Mouse (Mus musculus): ENCODE measurements around the gene Tmem132c.
A peak's percentile ranks its signal among the peaks of the same experiment; 100 is the strongest.
"Not testable (repeated sequence)": the region's sequence is repeated elsewhere in the genome, so short reads cannot be mapped to it uniquely, and the experiment has no call there.

Tmem132c gene

GRCm38 (mm10) chr5:127341158-127341557, 99.5 kb downstream of the Tmem132c start:
- DNase-seq (ENCODE audit: low read depth, low spot score): no peak

GRCm38 (mm10) chr5:127344721-127345120, 103.1 kb downstream of the Tmem132c start:
- no peak for DNase-seq (ENCODE audit: low read depth, low spot score)

GRCm38 (mm10) chr5:127346364-127346763, 104.8 kb downstream of the Tmem132c start:
- no peak for DNase-seq (ENCODE audit: low read depth, low spot score)

GRCm38 (mm10) chr5:127347053-127347748, 105.6 kb downstream of the Tmem132c start:
- no peak for DNase-seq (ENCODE audit: low read depth, low spot score)

GRCm38 (mm10) chr5:127349221-127350065, 107.8 kb downstream of the Tmem132c start:
- no peak for DNase-seq (ENCODE audit: low read depth, low spot score)

- DNase-seq (ENCODE audit: low read depth, low spot score): no peak
Observed at GRCm38 (mm10) chr5:127353002-127353401, 111.4 kb downstream of the Tmem132c start.

GRCm38 (mm10) chr5:127355836-127356235, 114.2 kb downstream of the Tmem132c start:
- no peak for DNase-seq (ENCODE audit: low read depth, low spot score)

- DNase-seq (ENCODE audit: low read depth, low spot score): not testable (repeated sequence)
Observed at GRCm38 (mm10) chr5:127357878-127358277, 116.3 kb downstream of the Tmem132c start.

GRCm38 (mm10) chr5:127361145-127361544, 119.5 kb downstream of the Tmem132c start:
- no peak for DNase-seq (ENCODE audit: low read depth, low spot score)

- DNase-seq (ENCODE audit: low read depth, low spot score): no peak
Observed at GRCm38 (mm10) chr5:127365061-127365460, 123.5 kb downstream of the Tmem132c start.

GRCm38 (mm10) chr5:127368191-127368590, 126.6 kb downstream of the Tmem132c start:
- no peak for DNase-seq (ENCODE audit: low read depth, low spot score)

GRCm38 (mm10) chr5:127369812-127370211, 128.2 kb downstream of the Tmem132c start:
- no peak for DNase-seq (ENCODE audit: low read depth, low spot score)

GRCm38 (mm10) chr5:127370503-127370902, 128.9 kb downstream of the Tmem132c start:
- peak; percentile 47 for DNase-seq (ENCODE audit: low read depth, low spot score)

GRCm38 (mm10) chr5:127374251-127374650, 132.6 kb downstream of the Tmem132c start:
- DNase-seq (ENCODE audit: low read depth, low spot score): no peak

GRCm38 (mm10) chr5:127375654-127376053, 134.0 kb downstream of the Tmem132c start:
- no peak for DNase-seq (ENCODE audit: low read depth, low spot score)

- no peak for DNase-seq (ENCODE audit: low read depth, low spot score)
Observed at GRCm38 (mm10) chr5:127378521-127378920, 136.9 kb downstream of the Tmem132c start.

- DNase-seq (ENCODE audit: low read depth, low spot score): no peak
Observed at GRCm38 (mm10) chr5:127379351-127379750, 137.7 kb downstream of the Tmem132c start.

GRCm38 (mm10) chr5:127381216-127381615, 139.6 kb downstream of the Tmem132c start:
- no peak for DNase-seq (ENCODE audit: low read depth, low spot score)

GRCm38 (mm10) chr5:127382571-127382970, 141.0 kb downstream of the Tmem132c start:
- no peak for DNase-seq (ENCODE audit: low read depth, low spot score)

- DNase-seq (ENCODE audit: low read depth, low spot score): no peak
Observed at GRCm38 (mm10) chr5:127391187-127391586, 149.6 kb downstream of the Tmem132c start.

GRCm38 (mm10) chr5:127396889-127397288, 155.3 kb downstream of the Tmem132c start:
- DNase-seq (ENCODE audit: low read depth, low spot score): no peak

GRCm38 (mm10) chr5:127398010-127398409, 156.4 kb downstream of the Tmem132c start:
- DNase-seq (ENCODE audit: low read depth, low spot score): no peak

Measured in embryo, embryonic 11.5 days (tissue).